Mouse (Mus musculus): ENCODE measurements around the gene Bora.

- TF ChIP-seq GATA1 (IDR thresholded peaks at IDR 0.05; ENCODE audit: low read length) (no peak), TAL1 (IDR thresholded peaks at IDR 0.05; ENCODE audit: low read length) (no peak)
Measured at GRCm38 (mm10) chr14:99071146-99071545, 25.1 kb downstream of the Bora start.

All from erythroblast, embryonic 14.5 days (primary cell).